Mouse (Mus musculus) thymus, adult 2 months (tissue): ENCODE data around the gene Tfdp2.

Experiments used
- CTCF ChIP-seq: fragments of 200-500 bp; IDR thresholded peaks from 2 replicates; pipeline ENCODE4 v1.5.1; 2012; ENCODE audit warnings: mild to moderate bottlenecking, control low read depth, low read length, moderate library complexity, borderline replicate concordance; ENCODE audit not compliant: control insufficient read depth, poor library complexity, insufficient read depth; ENCODE audit errors: extremely low read depth
- POLR2A ChIP-seq: fragments of 200-500 bp; IDR thresholded peaks from 2 replicates; pipeline ENCODE4 v1.6.1; 2012; ENCODE audit warnings: mild to moderate bottlenecking, low read length, control low read depth, moderate library complexity; ENCODE audit not compliant: control insufficient read depth, poor library complexity, insufficient read depth; ENCODE audit errors: extremely low read depth

- TF ChIP-seq CTCF (no peak), POLR2A (no peak)
These were observed 116.0 kb downstream of the Tfdp2 start for GRCm38 (mm10) chr9:96312074-96312473.
